Mouse (Mus musculus) kidney, embryonic 15.5 days (tissue): ENCODE measurements around the gene Gm37419. TPM values are rescaled to one million over a fixed set of nuclear protein-coding genes. Genes with fewer than 3 reads are reported as not detected.

Experiments used
- polyA plus RNA-seq: library from polyadenylated mRNA; unstranded; fragments of >200 nt; fragmentation: Nextera tagmentation; extraction: Ambion mirVana; gene quantifications from 2 replicates; pipeline ENCODE4 v1.2.1, GENCODE M21; 2015

Gene Gm37419
- polyA plus RNA-seq, 1 experiment from 2014 or later = not detected

Other genes with a start within 250 kb of the Gm37419 start
- gene Sst, start 97.5 kb upstream of the Gm37419 start, polyA plus RNA-seq = 1.4 TPM in 1 of 2 replicates, not detected in the other
- gene Rtp2, start 56.1 kb upstream of the Gm37419 start, polyA plus RNA-seq = not detected in 2 replicates
- gene Bcl6, start 370 bp downstream of the Gm37419 start, polyA plus RNA-seq = 0.87 and 0.94 TPM in 2 replicates